Mouse (Mus musculus): ENCODE data around the gene Ubr2.

Ubr2 gene

GRCm38 (mm10) chr17:47003305-47003704, 7.1 kb downstream of the Ubr2 start:
- DNase-seq (ENCODE audit: low spot score in 2 of 2): no peak

GRCm38 (mm10) chr17:47002401-47002800, 8.0 kb downstream of the Ubr2 start:
- no peak for DNase-seq (ENCODE audit: low spot score in 2 of 2)

GRCm38 (mm10) chr17:46998840-46999239, 11.5 kb downstream of the Ubr2 start:
- DNase-seq (ENCODE audit: low spot score in 2 of 2): no peak

- DNase-seq (ENCODE audit: low spot score in 2 of 2): no peak
These were observed 13.9 kb downstream of the Ubr2 start for GRCm38 (mm10) chr17:46996484-46996883.

- DNase-seq (ENCODE audit: low spot score in 2 of 2): no peak
These were observed 14.7 kb downstream of the Ubr2 start for GRCm38 (mm10) chr17:46995621-46996020.

GRCm38 (mm10) chr17:46994641-46995398, 15.5 kb downstream of the Ubr2 start:
- DNase-seq (ENCODE audit: low spot score in 2 of 2): no peak

GRCm38 (mm10) chr17:46993625-46994024, 16.7 kb downstream of the Ubr2 start:
- no peak for DNase-seq (ENCODE audit: low spot score in 2 of 2)

- DNase-seq (ENCODE audit: low spot score in 2 of 2): no peak
These were observed 22.7 kb downstream of the Ubr2 start for GRCm38 (mm10) chr17:46987631-46988030.

GRCm38 (mm10) chr17:46980050-46980449, 30.3 kb downstream of the Ubr2 start:
- DNase-seq (ENCODE audit: low spot score in 2 of 2): no peak

GRCm38 (mm10) chr17:46975183-46975582, 35.2 kb downstream of the Ubr2 start:
- peak; percentile 57 to 69 for DNase-seq (ENCODE audit: low spot score in 2 of 2)

GRCm38 (mm10) chr17:46972603-46973002, 37.8 kb downstream of the Ubr2 start:
- no peak for DNase-seq (ENCODE audit: low spot score in 2 of 2)

- DNase-seq (ENCODE audit: low spot score in 2 of 2): peak; percentile 66 to 74
These were observed 43.5 kb downstream of the Ubr2 start for GRCm38 (mm10) chr17:46966892-46967291.

GRCm38 (mm10) chr17:46963186-46963585, 47.2 kb downstream of the Ubr2 start:
- DNase-seq (ENCODE audit: low spot score in 2 of 2): no peak

GRCm38 (mm10) chr17:46962153-46962552, 48.2 kb downstream of the Ubr2 start:
- DNase-seq (ENCODE audit: low spot score in 2 of 2): peak in 1 of 2 experiments; percentile 18

GRCm38 (mm10) chr17:46960216-46960615, 50.1 kb downstream of the Ubr2 start:
- no peak for DNase-seq (ENCODE audit: low spot score in 2 of 2)

- no peak for DNase-seq (ENCODE audit: low spot score in 2 of 2)
These were observed 52.3 kb downstream of the Ubr2 start for GRCm38 (mm10) chr17:46958045-46958444.

GRCm38 (mm10) chr17:46946276-46946675, 64.1 kb downstream of the Ubr2 start:
- DNase-seq (ENCODE audit: low spot score in 2 of 2): no peak

- no peak for DNase-seq (ENCODE audit: low spot score in 2 of 2)
These were observed 67.9 kb downstream of the Ubr2 start for GRCm38 (mm10) chr17:46942421-46942820.

- DNase-seq (ENCODE audit: low spot score in 2 of 2): no peak
These were observed 69.9 kb downstream of the Ubr2 start for GRCm38 (mm10) chr17:46940461-46940860.

- DNase-seq (ENCODE audit: low spot score in 2 of 2): peak; percentile 24 to 33
These were observed 76.6 kb downstream of the Ubr2 start for GRCm38 (mm10) chr17:46933557-46934348.

- DNase-seq (ENCODE audit: low spot score in 2 of 2): no peak
These were observed 77.4 kb downstream of the Ubr2 start for GRCm38 (mm10) chr17:46932961-46933360.

- DNase-seq (ENCODE audit: low spot score in 2 of 2): no peak
These were observed 80.5 kb downstream of the Ubr2 start for GRCm38 (mm10) chr17:46929897-46930296.

GRCm38 (mm10) chr17:46929277-46929676, 81.1 kb downstream of the Ubr2 start:
- no peak for DNase-seq (ENCODE audit: low spot score in 2 of 2)
